ENCODE assay signal across 22 mouse cellular contexts in the genomic region with DNA sequence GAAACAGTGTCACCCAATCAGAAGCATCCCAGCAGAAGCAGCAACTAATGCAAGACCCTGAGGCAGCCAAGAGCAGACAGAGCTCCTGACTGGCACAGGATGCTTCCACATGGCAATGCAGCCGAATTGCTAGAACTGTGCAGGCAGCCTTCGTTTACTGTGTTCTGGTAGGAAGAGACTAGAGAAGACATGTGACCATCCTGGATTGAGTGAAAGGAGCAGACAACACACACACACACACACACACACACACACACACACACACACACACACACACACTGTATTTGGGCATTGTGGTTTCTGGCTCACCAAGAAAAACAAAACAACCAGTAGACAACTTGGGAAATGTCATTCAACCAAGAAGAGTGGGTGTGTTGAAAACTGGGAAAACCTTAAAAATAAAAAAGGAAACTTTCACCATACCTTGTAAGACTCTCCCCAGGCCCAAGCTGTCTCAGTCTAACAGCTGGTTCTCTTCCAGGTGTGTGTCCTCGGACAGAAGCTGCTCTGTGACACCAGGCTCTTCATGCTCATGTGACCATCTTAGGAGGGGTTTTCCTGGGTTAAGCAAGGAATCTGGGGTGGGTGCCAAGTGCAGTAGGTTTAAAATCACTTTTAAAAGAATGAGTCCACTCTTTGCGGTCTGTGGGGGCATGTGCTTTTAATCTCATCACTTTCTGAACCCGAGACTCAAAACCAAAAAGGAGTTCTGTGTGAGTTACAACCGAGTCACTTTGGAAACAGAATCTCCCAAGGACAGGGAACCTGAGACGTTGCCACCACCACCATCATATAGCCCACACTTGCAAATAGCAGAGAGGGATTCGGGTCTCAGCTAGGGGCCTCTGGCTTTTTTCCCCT. TPM values are rescaled to one million over a fixed set of nuclear protein-coding genes. Genes with fewer than 3 reads are reported as not detected.
DNase-seq lines count a peak whose midpoint lies in the region; ATAC-seq and TF ChIP-seq lines count a peak whose summit lies in the region.
"Had no signal": no experiment of that assay in that cellular context is flagged by ENCODE, and none has a peak within 500 bp of the region (broad histone marks: within the 10 kb centered on the region; RNA-seq: fewer than 3 reads in every experiment).

No protein-coding gene starts in this region.

- dilution Hi-C loops in CH12.LX (cut with MboI; ENCODE audit: extremely low pct_ligation_motif_present, extremely low pct_unique_long_range_greater_than_20kb, low sequenced_read_pairs), result no loop called here

- H3K9me3 ChIP-seq in kidney, embryonic 14.5 days (ENCODE audit: control insufficient read depth, low read length), result no peaks in the 10 kb centered on the region
- H3K9me3 ChIP-seq in CH12.LX (replicated peaks; ENCODE audit: low read length), result peaks cover 1% of the 10 kb centered on the region
- H3K9me3 ChIP-seq in embryonic facial prominence, embryonic 15.5 days (replicated peaks), result no peaks in the 10 kb centered on the region
- H3K9me3 ChIP-seq: heart, embryonic 10.5 days; limb, embryonic 10.5 days; stomach, embryonic 15.5 days had no signal

- no peak for TF ChIP-seq EP300 in CH12.LX (IDR thresholded peaks at IDR 0.05; ENCODE audit: low read length)

- no peak for TF ChIP-seq POLR2A in CH12.LX (IDR thresholded peaks at IDR 0.05; ENCODE audit: low read depth, low read length)

- no peak for TF ChIP-seq CTCF in CH12.LX (conservative IDR thresholded peaks at IDR 0.05 in 1 of 2, IDR thresholded peaks at IDR 0.05 in 1 of 2; ENCODE audit: low read depth in 2 of 2, low read length in 2 of 2)

- no peak overlapping the region for H3K4me2 ChIP-seq in kidney, embryonic 14.5 days (replicated peaks; ENCODE audit: low read depth, low read length)
- H3K4me2 ChIP-seq in CH12.LX (ENCODE audit: insufficient read depth, low read depth, poor library complexity, severe bottlenecking), result no peak overlapping the region
- peak overlapping the region; percentile 34 for H3K4me2 ChIP-seq in embryonic facial prominence, embryonic 15.5 days (replicated peaks)
- H3K4me2 ChIP-seq: stomach, embryonic 15.5 days had no signal

- H3K4me1 ChIP-seq in kidney, embryonic 14.5 days (ENCODE audit: control insufficient read depth, insufficient read depth, low read length), result no peaks in the 10 kb centered on the region
- H3K4me1 ChIP-seq in CH12.LX (ENCODE audit: control insufficient read depth in 1 of 2, insufficient read depth in 2 of 2), result peaks cover 16 to 25% of the 10 kb centered on the region in 2 experiments
- peaks cover 13% of the 10 kb centered on the region for H3K4me1 ChIP-seq in embryonic facial prominence, embryonic 15.5 days
- H3K4me1 ChIP-seq: heart, embryonic 10.5 days; limb, embryonic 10.5 days; stomach, embryonic 15.5 days had no signal

- no peaks in the 10 kb centered on the region for H3K79me2 ChIP-seq in CH12.LX (replicated peaks; ENCODE audit: control insufficient read depth, extremely low read depth, insufficient read depth, poor library complexity, severe bottlenecking)

- in situ Hi-C loops in CH12.LX (cut with MboI; ENCODE audit: low pct_ligation_motif_present, low pct_unique_long_range_greater_than_20kb, low sequenced_read_pairs), result no loop called here

- no peak for DNase-seq in kidney, adult 11 months
- DNase-seq in 3T3-L1 (ENCODE audit: low read depth, low spot score) (peak; percentile 99), CH12.LX (ENCODE audit: extremely low read depth) (no peak)
- no peak for DNase-seq in urinary bladder, adult 2 months (ENCODE audit: low spot score)
- DNase-seq: adrenal gland, adult 2 months; cerebellum, adult 8-10 months; heart, postnatal 10 days; layer of hippocampus, adult 9-11 months; lung, adult 18-20 months; retina, postnatal 1 day had no signal

- no peaks in the 10 kb centered on the region for H3K27me3 ChIP-seq in kidney, embryonic 14.5 days (ENCODE audit: control insufficient read depth, insufficient read depth, low read length)
- peaks cover 2% of the 10 kb centered on the region for H3K27me3 ChIP-seq in CH12.LX (replicated peaks)
- H3K27me3 ChIP-seq in embryonic facial prominence, embryonic 15.5 days, result no peaks in the 10 kb centered on the region
- H3K27me3 ChIP-seq: stomach, embryonic 15.5 days had no signal

- H3K9ac ChIP-seq in kidney, embryonic 14.5 days (ENCODE audit: low read depth, low read length), result no peak overlapping the region
- no peak overlapping the region for H3K9ac ChIP-seq in CH12.LX (ENCODE audit: insufficient read depth, low read depth)
- no peak overlapping the region for H3K9ac ChIP-seq in embryonic facial prominence, embryonic 15.5 days
- H3K9ac ChIP-seq: stomach, embryonic 15.5 days had no signal

- ATAC-seq in kidney, embryonic 14.5 days (ENCODE audit: low FRiP score, low TSS enrichment), result peak; percentile 74
- ATAC-seq in embryonic facial prominence, embryonic 15.5 days (ENCODE audit: insufficient number of reproducible peaks, low FRiP score, low TSS enrichment, low read depth), result peak; percentile 34; the same call in 1 of the 2 replicates
- no peak for ATAC-seq in erythroid progenitor cell, adult 5-6 weeks (replicated peaks; ENCODE audit: low FRiP score, poor library complexity, severe bottlenecking)
- ATAC-seq: midbrain, embryonic 16.5 days had no signal

- no peak overlapping the region for H3K4me3 ChIP-seq in kidney, embryonic 14.5 days (ENCODE audit: low read length)
- H3K4me3 ChIP-seq in CH12.LX (replicated peaks in 1 of 3; ENCODE audit: low read depth in 2 of 3, low read length in 2 of 3, poor library complexity in 1 of 3), result no peak overlapping the region
- no peak overlapping the region for H3K4me3 ChIP-seq in embryonic facial prominence, embryonic 15.5 days (replicated peaks)
- H3K4me3 ChIP-seq: heart, embryonic 10.5 days; left cerebral cortex, adult 2 months; limb, embryonic 10.5 days; stomach, embryonic 15.5 days had no signal

- H3K36me3 ChIP-seq in kidney, embryonic 14.5 days (ENCODE audit: control insufficient read depth, insufficient read depth, low read length), result peaks cover 32% of the 10 kb centered on the region
- no peaks in the 10 kb centered on the region for H3K36me3 ChIP-seq in CH12.LX (replicated peaks in 1 of 2; ENCODE audit: control insufficient read depth in 1 of 2, insufficient read depth in 1 of 2, low read length in 1 of 2)
- peaks cover 8% of the 10 kb centered on the region; the same call in 1 of the 2 replicates for H3K36me3 ChIP-seq in embryonic facial prominence, embryonic 15.5 days
- H3K36me3 ChIP-seq: heart, embryonic 10.5 days; limb, embryonic 10.5 days; stomach, embryonic 15.5 days had no signal

- WGBS in kidney, embryonic 14.5 days, result 43% methylated on average over 8 of the region's 8 CpGs
- WGBS in embryonic facial prominence, embryonic 15.5 days, result 21% methylated on average over 8 of the region's 8 CpGs

- H3K27ac ChIP-seq in kidney, embryonic 14.5 days (ENCODE audit: low read depth, low read length), result no peak overlapping the region
- H3K27ac ChIP-seq in CH12.LX (ENCODE audit: insufficient read depth, low read depth), result no peak overlapping the region
- no peak overlapping the region; the same call in 1 of the 2 replicates for H3K27ac ChIP-seq in embryonic facial prominence, embryonic 15.5 days (replicated peaks)
- H3K27ac ChIP-seq: heart, embryonic 10.5 days; left cerebral cortex, adult 2 months; limb, embryonic 10.5 days; stomach, embryonic 15.5 days had no signal

- no peak for TF ChIP-seq RAD21 in CH12.LX (IDR thresholded peaks at IDR 0.05; ENCODE audit: low read depth, low read length)

TF ChIP-seq in CH12.LX, 34 proteins besides CTCF, POLR2A, EP300 and RAD21:
- TF ChIP-seq BHLHE40 (IDR thresholded peaks at IDR 0.05; ENCODE audit: low read depth, low read length) (peak; percentile 7; the same call in 1 of the 2 replicates), HCFC1 (IDR thresholded peaks at IDR 0.05; ENCODE audit: low read depth, low read length) (no peak), RCOR1 (conservative IDR thresholded peaks at IDR 0.05; ENCODE audit: low read depth, low read length) (no peak)

RNA-seq across cellular contexts. Expression of gene Gdnf, which starts 27.6 kb away (rescaled TPM):
- polyA plus RNA-seq in kidney, embryonic 14.5 days (2014; fragmentation: Nextera tagmentation; extraction: Ambion mirVana), result 10.0 and 13.0 TPM in 2 replicates
- total RNA-seq in CH12.LX (2012; rRNA removed), result not detected in 2 replicates
- not detected in 2 replicates for total RNA-seq in CH12.LX (2014; rRNA removed)
- polyA plus RNA-seq in CH12.LX (2012; ENCODE audit: insufficient read length, low read depth), result not detected in 2 replicates
- 1.1 and 1.3 TPM in 2 replicates for polyA plus RNA-seq in embryonic facial prominence, embryonic 15.5 days (2015; fragmentation: Nextera tagmentation; extraction: Ambion mirVana)
- 0.21 and 0.30 TPM in 2 replicates for polyA plus RNA-seq in urinary bladder, adult 2 months (2012; rRNA removed)
- total RNA-seq in erythroid progenitor cell, adult 5-6 weeks (2015; ENCODE audit: low replicate concordance), result not detected in 2 replicates
- not detected in 2 replicates for total RNA-seq in erythroid progenitor cell, adult 5-6 weeks (2017; ENCODE audit: low replicate concordance)
- total RNA-seq: common myeloid progenitor, adult 5-6 weeks; liver, adult 2 months; megakaryocyte-erythroid progenitor cell, adult 5-6 weeks; MEL had no signal
- polyA plus RNA-seq: liver, adult 2 months had no signal
